Mouse (Mus musculus) urinary bladder, postnatal 25 days (tissue): Measurements from ENCODE around the gene Birc5.
A peak's percentile ranks its signal among the peaks of the same experiment; 100 is the strongest.
"Not testable (repeated sequence)": the region's sequence is repeated elsewhere in the genome, so short reads cannot be mapped to it uniquely, and the experiment has no call there.

Source experiments
- DNase-seq: peaks from one replicate; pipeline ENCODE4 v3.0.0; 2022; ENCODE audit warnings: low spot score

The Birc5 gene

DNA sequence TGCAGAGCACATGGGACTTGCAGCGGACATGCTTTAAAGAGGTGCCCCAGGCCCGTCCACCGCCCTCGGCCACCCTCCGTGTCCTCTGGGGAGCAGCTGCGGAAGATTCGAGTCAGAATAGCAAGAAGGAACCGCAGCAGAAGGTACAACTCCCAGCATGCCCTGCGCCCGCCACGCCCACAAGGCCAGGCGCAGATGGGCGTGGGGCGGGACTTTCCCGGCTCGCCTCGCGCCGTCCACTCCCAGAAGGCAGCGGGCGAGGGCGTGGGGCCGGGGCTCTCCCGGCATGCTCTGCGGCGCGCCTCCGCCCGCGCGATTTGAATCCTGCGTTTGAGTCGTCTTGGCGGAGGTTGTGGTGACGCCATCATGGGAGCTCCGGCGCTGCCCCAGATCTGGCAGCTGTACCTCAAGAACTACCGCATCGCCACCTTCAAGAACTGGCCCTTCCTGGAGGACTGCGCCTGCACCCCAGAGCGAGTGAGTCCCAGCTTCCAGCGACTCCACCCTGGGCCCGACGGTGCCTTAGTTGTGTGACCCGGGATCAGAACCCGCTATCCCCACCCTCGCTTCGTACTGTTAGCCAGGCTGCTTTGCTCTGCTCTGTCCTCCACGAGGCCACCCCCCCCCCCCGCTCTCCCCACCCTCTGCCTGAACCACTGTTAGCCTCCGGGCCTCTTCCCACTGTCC, at the start of gene Birc5:
TSS of gene Birc5 (plus strand) at position 267 of the 687 bp plus-strand sequence.
- DNase-seq = peak; percentile 96

GRCm38 (mm10) chr11:117800038-117800437, 49.0 kb upstream of the Birc5 start:
- no peak for DNase-seq

DNA sequence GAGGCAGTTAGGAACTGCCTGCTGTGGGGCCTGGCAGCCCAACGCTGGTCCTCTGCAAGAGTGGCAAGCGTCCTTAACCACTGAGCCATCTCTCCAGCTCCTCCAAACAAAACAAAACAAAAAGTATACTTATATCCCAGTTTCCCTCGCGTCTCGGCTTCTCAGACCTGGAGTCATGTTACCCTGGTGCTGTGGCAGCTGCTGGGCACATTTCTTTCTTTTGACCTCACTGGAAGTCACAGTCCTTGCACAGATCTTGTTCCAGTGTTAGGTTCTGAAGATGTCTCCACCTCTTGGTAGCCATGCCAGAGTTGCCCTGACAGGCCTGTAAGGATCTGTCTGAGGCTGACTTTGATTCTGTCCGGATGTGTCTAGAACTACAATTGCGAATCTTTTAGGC, 47.4 kb upstream of the Birc5 start:
- no peak for DNase-seq

GRCm38 (mm10) chr11:117803166-117803688, 45.8 kb upstream of the Birc5 start:
- no peak for DNase-seq

GRCm38 (mm10) chr11:117806781-117807180, 42.3 kb upstream of the Birc5 start:
- no peak for DNase-seq

GRCm38 (mm10) chr11:117809407-117810311, 39.4 kb upstream of the Birc5 start, which contains the start of the genes Gm20708 and Syngr2:
TSS of gene Gm20708 (plus strand) at chr11:117809668.
TSS of gene Syngr2 (plus strand) at chr11:117809668.
- peak; percentile 76 for DNase-seq

DNA sequence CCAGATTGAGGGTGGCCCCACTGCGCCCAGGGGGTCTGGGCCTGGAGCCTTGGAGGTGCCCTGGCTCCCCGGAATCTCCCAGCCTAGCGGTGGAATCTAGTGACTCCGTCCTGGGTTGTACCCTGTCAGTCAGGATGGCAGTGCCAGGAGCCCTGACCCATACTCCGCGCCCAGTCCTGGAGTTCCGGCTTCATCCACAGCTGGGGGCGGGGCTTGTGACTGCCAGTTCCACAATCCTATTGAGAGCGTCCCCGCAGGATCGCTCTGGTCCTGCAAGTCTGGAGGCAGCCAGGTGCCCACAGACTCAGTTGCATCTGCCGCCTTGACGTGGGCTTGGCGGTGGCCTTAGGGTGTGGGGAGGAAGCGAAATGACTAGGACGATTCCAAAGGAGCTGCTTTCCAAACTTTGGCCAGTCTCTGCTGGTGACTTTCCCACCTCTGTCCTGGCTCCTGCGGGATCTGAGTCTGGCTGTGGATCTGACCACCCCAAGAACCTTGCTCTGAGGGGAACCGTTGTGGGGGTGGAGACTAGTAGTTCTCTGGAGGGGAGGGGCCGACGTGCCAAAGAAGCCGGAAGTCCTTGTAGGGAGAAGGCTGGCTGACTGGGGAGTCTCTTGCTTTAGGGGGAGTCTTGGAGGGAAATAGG, 38.5 kb upstream of the Birc5 start:
- peak; percentile 82 for DNase-seq

DNA sequence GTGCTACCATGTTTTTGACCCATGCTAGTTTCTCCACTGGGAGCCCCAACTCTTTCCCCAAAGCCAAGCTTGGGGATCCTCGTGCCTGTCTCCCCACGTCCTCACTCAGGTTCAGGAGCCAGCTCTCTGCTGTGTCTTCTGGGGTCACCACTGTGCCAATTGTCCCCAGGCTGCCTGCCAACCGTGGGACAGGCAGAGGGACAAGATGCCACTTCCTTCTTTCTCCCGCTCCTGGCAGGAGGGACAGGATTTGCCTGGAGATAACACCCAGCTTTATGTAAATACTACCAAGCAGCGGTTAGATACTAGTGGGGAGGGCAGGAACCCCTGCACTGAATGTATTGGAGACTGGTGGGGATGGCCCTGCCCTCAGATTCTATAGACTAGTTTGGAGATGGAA, 35.2 kb upstream of the Birc5 start:
- no peak for DNase-seq

- DNase-seq = no peak
Measured at GRCm38 (mm10) chr11:117814704-117815366, 34.2 kb upstream of the Birc5 start.

- not testable (repeated sequence) for DNase-seq
Measured at GRCm38 (mm10) chr11:117815850-117816249, 33.2 kb upstream of the Birc5 start.

GRCm38 (mm10) chr11:117816389-117816996, 32.6 kb upstream of the Birc5 start:
- no peak for DNase-seq

GRCm38 (mm10) chr11:117819095-117819494, 30.0 kb upstream of the Birc5 start:
- DNase-seq = no peak

DNA sequence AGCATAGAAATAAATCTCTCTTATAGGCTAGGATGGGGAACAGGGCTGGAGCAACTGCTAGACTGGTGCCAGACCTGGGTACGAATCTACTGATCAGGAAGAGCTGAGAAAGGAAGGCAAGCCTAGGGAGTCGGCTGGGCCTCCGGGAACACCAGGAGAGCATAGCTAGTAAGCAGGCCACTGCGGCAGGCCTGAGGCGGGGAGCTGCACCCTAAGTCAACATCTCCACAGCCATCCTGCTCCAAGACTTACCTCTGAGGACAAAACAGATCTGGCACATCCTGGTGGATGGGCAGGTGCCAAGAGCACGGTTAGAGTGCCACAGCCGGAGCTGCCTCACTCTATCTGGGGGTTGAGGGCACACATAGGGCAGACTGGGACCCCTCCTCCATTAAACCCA, 28.9 kb upstream of the Birc5 start:
- no peak for DNase-seq

DNA sequence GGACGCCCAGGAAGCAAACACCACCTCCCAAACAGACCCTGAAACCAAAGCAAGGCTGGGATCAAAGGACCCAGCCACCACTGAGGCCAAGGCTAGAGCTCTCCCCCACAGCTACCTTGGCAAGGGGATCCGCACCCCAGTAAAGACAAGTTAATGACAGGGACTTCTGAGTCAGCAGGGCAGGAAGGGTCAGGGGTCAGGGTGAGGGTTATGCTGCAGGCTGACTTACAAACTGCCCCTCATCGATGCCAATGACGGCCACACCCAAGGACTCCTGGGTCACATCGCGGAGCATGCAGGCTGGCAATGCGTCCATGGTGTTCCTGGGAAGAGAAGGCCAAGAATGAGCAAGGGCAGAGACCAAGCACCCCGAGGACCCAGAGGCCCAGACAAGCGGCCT, 27.2 kb upstream of the Birc5 start:
- no peak for DNase-seq

GRCm38 (mm10) chr11:117822728-117823241, 26.3 kb upstream of the Birc5 start:
- DNase-seq = peak; percentile 40

DNA sequence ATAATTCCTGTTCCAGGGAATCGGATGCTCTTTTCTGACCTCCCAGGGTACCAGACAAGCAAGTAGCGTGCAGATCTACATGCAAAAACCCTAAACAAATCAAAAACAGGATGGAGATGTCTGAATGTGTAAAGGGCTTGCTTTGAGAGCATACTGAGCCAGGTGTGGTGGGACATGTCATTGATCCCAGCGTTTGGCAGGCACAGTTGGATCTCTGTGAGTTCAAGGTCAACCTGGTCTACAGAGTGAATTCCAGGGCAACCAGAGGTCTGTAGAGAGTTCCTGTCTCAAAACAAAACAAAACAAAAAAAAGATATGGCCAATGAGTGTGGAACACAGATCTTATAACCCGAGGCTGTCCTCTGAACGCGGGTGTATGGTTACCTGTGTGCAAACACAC, 25.6 kb upstream of the Birc5 start:
- no peak for DNase-seq

- peak; percentile 68 for DNase-seq
Measured at GRCm38 (mm10) chr11:117824060-117824969, 24.7 kb upstream of the Birc5 start.

- peak; percentile 61 for DNase-seq
Measured at GRCm38 (mm10) chr11:117825333-117826101, 23.5 kb upstream of the Birc5 start, which contains the start of the genes Afmid and Tk1. TSS of gene Afmid (plus strand) at chr11:117825924. TSS of gene Tk1 (minus strand) at chr11:117826092.

- peak; percentile 24 for DNase-seq
Measured at GRCm38 (mm10) chr11:117826164-117826563, 22.9 kb upstream of the Birc5 start.
